Mouse (Mus musculus) thymus, adult 2 months (tissue): ENCODE measurements around the gene Plekha8. TPM values are rescaled to one million over a fixed set of nuclear protein-coding genes. Genes with fewer than 3 reads are reported as not detected.

Experiments used
- DNase-seq: peaks from one replicate; pipeline ENCODE4 v3.0.0; 2021
- H3K27ac ChIP-seq: fragments of 200-500 bp; 2 replicates; pipeline ENCODE4 v1.5.1; 2012; ENCODE audit warnings: low read length, control low read depth; ENCODE audit not compliant: control insufficient read depth, insufficient read depth
- H3K27me3 ChIP-seq: fragments of 200-500 bp; 2 replicates; pipeline ENCODE4 v1.6.1; 2012; ENCODE audit warnings: mild to moderate bottlenecking, low read length, moderate library complexity, mixed read lengths; ENCODE audit not compliant: control insufficient read depth, insufficient read depth
- H3K36me3 ChIP-seq: fragments of 200-500 bp; 2 replicates; pipeline ENCODE4 v1.6.1; 2012; ENCODE audit warnings: mild to moderate bottlenecking, low read length, moderate library complexity; ENCODE audit not compliant: control insufficient read depth, insufficient read depth
- H3K4me1 ChIP-seq: fragments of 200-500 bp; replicated peaks from 2 replicates; pipeline ENCODE4 v1.6.1; 2012; ENCODE audit warnings: low read length; ENCODE audit not compliant: control insufficient read depth, insufficient read depth
- H3K4me3 ChIP-seq: fragments of 200-500 bp; 2 replicates; pipeline ENCODE4 v1.5.1; 2012; ENCODE audit warnings: mild to moderate bottlenecking, low read length, control low read depth, moderate library complexity; ENCODE audit not compliant: control insufficient read depth, insufficient read depth
- CTCF ChIP-seq: fragments of 200-500 bp; IDR thresholded peaks from 2 replicates; pipeline ENCODE4 v1.5.1; 2012; ENCODE audit warnings: mild to moderate bottlenecking, control low read depth, low read length, moderate library complexity, borderline replicate concordance; ENCODE audit not compliant: control insufficient read depth, poor library complexity, insufficient read depth; ENCODE audit errors: extremely low read depth
- POLR2A ChIP-seq: fragments of 200-500 bp; IDR thresholded peaks from 2 replicates; pipeline ENCODE4 v1.6.1; 2012; ENCODE audit warnings: mild to moderate bottlenecking, low read length, control low read depth, moderate library complexity; ENCODE audit not compliant: control insufficient read depth, poor library complexity, insufficient read depth; ENCODE audit errors: extremely low read depth
- WGBS: fragments of 180-500 bp; shearing (Covaris S2); methylation state at CpG from one replicate; pipeline ENCODE4 v1.1.7; 2018; 5-methylcytosine and 5-hydroxymethylcytosine counted together
- polyA plus RNA-seq: library from polyadenylated mRNA; depleted of rRNA; stranded (reverse); fragments of >200 nt; gene quantifications from 2 replicates; pipeline ENCODE4 v1.2.3, GENCODE M21; 2012

Gene Plekha8
- polyA plus RNA-seq, 1 experiment = 0.94 TPM

DNA sequence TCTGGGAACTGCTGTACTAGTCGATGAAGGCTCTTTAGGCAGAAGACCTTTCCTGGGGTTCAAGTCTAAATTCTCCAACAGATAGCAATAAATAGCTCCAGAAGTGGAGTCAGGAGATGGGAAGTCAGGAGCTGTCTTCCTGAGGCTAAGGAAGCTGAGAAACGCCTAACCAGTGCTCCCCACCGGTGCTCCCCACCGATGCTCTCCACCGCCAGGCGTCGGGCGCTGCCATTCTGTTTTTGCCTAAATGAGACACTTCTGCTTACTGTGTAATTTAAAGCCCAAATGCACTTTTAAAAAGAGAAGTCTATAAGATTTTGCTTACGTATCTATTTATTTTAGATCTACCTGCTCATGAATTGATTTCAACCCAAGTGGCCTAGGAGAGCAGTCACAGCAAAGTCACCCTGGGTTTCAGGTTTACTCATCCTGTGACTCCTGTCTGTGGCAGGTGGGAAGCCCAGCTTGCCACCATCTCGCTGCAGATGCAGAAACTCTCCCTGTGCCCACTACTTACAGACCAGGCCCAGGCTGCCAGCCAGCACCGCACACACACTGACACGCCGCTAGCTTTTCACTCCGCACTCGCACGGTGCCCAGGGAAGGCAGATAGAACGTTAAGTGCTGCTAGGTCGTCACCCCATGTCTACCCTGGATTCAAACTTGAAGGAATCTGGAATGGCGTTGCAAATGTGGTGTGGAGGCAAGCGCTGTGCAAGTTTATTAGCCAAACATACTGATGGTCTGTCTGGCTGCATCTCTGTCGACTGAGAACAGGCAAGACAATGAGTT is 92.2 kb downstream of the Plekha8 start:
- no peaks in the 10 kb centered on the region for H3K36me3 ChIP-seq
- no peak overlapping the region for H3K27ac ChIP-seq
- no peaks in the 10 kb centered on the region; the same call in 1 of the 2 replicates for H3K27me3 ChIP-seq
- H3K4me1 ChIP-seq = peaks cover 20% of the 10 kb centered on the region
- 97% methylated on average over 21 of the region's 21 CpGs for WGBS
- DNase-seq = no peak
- TF ChIP-seq POLR2A (no peak), CTCF (no peak)
- H3K4me3 ChIP-seq = no peak overlapping the region

DNA sequence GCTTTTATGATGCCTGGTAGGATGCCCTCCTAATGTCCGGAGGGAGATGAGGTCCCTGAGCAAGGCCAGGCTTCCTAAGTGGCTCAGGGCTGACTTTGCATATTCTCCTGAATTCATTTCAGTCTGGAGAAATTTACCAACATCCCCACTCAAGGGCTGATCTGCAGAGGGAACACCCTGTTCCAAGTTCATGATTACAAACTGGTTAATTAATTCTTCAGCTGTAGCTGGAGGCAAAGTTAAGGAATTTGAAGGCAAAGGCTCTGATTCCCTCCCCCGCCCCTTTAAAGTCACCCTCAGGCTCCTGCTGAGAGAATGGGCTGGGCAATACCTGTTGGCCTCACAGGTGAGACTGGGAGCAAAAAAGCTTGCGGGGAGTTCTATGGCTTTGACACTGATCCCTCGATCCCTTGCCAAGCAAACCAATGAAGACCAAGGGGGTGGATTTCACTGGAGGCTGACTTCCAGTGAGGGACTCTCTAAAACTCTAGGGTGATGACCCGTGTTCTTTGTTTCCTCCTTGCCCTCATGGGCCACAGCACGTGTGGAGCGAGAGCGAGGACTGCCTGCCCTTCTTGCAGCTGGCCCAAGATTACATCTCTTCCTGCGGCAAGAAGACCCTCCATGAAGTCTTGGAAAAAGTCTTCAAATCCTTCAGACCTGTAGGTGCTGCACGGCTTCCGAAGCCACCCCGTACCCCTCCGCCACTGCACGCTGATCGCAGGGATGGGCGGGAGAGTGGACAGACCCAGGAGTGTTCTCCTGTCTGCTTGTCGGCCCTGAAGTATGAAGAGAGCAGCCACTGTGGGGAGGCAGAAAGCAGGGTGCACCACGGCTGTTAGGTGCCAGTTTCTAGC is 93.8 kb downstream of the Plekha8 start:
- peaks cover 14% of the 10 kb centered on the region; the same call in 1 of the 2 replicates for H3K4me1 ChIP-seq
- WGBS = 93% methylated on average over 18 of the region's 18 CpGs
- no peak overlapping the region for H3K4me3 ChIP-seq
- TF ChIP-seq CTCF (no peak), POLR2A (no peak)
- no peak for DNase-seq
- H3K27ac ChIP-seq = no peak overlapping the region
- H3K27me3 ChIP-seq = no peaks in the 10 kb centered on the region
- H3K36me3 ChIP-seq = no peaks in the 10 kb centered on the region

DNA sequence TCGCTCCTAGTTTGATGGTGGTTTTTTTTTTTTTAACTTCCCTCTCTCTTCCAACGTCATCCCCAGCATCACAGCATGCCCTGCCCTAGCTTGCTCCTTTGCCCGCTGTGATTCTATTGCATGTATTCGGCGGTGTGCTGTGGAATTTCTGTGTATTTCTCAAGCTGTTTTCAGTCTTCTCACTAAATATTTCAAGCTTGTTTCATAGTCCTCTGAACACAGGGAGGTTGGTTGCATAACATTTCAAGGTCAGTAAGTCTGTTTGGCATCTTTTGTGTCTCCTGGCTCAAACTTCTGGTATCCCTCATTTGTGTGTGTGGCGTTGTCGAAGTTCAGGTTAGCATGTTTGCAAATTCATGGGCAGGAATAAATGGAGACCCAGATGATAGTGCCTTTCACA is 94.8 kb downstream of the Plekha8 start:
- no peak for DNase-seq
- H3K4me1 ChIP-seq = peaks cover 9% of the 10 kb centered on the region; the same call in 1 of the 2 replicates
- 91% methylated on average over 7 of the region's 7 CpGs for WGBS
- TF ChIP-seq POLR2A (no peak), CTCF (no peak)
- H3K4me3 ChIP-seq = no peak overlapping the region
- H3K27ac ChIP-seq = no peak overlapping the region
- no peaks in the 10 kb centered on the region for H3K27me3 ChIP-seq
- no peaks in the 10 kb centered on the region for H3K36me3 ChIP-seq

DNA sequence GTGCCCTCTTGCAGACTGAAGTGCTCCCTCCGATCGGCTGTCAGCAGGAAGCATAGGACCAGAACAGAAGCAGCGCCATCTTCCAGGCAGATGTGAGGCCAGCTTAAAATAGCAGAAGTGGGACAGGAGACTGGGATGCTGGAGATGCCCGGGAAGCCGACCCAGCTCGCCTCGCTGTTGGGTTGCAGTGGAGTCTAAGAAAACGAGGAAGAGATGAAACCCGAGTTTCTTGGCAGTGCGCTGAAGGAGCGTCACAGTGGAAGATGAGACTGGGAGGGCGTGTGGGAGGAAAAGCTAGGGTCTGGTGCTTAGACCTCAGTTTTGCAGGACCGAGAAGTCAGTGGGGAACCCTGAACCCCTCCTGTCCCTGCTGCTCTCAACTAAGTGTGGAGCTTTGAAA is 95.9 kb downstream of the Plekha8 start:
- H3K27ac ChIP-seq = no peak overlapping the region
- WGBS = 93% methylated on average over 13 of the region's 13 CpGs
- DNase-seq = no peak
- no peaks in the 10 kb centered on the region for H3K27me3 ChIP-seq
- no peaks in the 10 kb centered on the region for H3K36me3 ChIP-seq
- 0 out of 2 replicates have a peak, but pooled peaks cover 2% of the 10 kb centered on the region for H3K4me1 ChIP-seq
- H3K4me3 ChIP-seq = no peak overlapping the region
- TF ChIP-seq POLR2A (no peak), CTCF (no peak)

DNA sequence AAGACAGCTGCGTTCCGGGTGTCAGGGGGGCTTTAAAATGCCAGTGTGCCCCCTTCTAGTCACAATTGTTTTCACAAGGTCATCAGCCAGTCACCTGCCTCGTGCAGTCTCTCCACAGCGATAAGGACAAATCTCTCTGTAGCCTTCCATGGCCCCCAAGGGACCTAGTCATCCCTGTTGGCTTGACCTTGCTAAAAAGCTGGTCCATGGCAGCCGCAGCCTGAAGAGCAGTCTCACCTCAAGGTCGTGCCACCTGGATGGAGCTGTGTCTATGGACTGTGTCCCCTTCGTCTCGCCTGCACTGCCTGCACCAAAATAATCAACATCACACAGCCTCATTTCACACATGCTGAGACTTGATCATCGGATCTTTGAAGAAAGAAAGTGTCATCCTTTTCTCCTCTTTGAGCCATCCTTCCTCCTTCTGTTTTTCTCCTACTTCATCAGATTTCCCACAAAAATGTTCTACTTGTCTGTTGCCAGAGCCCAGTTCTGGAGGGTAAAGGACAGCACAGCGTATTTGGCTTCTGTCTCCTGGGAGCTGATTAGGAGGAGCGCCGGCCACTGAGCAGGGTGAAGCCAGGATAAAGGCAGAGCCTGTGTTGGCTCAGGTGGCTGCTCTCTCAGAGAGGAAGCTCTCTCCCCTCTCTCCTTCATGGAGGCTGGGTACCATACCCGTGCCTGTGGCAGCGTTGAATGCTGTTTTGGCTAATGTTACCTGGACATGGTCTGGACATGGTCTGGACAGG is 96.6 kb downstream of the Plekha8 start:
- 93% methylated on average over 14 of the region's 14 CpGs for WGBS
- DNase-seq = no peak
- H3K36me3 ChIP-seq = no peaks in the 10 kb centered on the region
- no peaks in the 10 kb centered on the region for H3K4me1 ChIP-seq
- H3K27me3 ChIP-seq = no peaks in the 10 kb centered on the region
- H3K27ac ChIP-seq = no peak overlapping the region
- no peak overlapping the region for H3K4me3 ChIP-seq
- TF ChIP-seq POLR2A (no peak), CTCF (no peak)

DNA sequence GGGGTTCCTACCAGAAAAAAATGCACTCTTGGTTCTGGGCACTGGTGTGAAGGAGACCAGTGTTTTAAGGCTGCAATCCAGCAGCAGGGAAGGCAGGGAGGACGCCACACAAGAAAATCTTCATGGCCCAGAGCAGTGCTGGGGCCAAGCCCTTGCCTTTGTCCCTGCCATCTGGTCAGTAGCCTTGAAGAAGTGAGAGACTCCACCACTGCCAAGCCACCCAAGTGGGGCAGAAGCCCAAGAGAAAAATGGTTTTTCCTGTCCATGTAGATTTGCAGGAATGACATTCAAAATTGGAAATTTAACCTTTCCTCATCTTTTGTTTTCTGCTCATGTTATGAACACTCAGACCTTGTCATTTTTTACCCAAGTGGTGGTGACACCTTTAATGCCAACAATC is 97.3 kb downstream of the Plekha8 start:
- Histone ChIP-seq H3K27me3 (no peaks in the 10 kb centered on the region), H3K36me3 (no peaks in the 10 kb centered on the region), H3K27ac (no peak overlapping the region), H3K4me1 (no peaks in the 10 kb centered on the region), H3K4me3 (no peak overlapping the region)
- TF ChIP-seq POLR2A (no peak), CTCF (no peak)
- DNase-seq = no peak
- WGBS = 90% methylated on average over 1 of the region's 1 CpGs
